Mouse (Mus musculus): ENCODE data around the gene Cmbl. TPM values are rescaled to one million over a fixed set of nuclear protein-coding genes. Genes with fewer than 3 reads are reported as not detected.

The Cmbl gene
- polyA plus RNA-seq, 1 experiment from 2014 or later: 9.1 TPM

Other genes with a start within 250 kb of the Cmbl start
- gene Ankrd33b, start 197.7 kb upstream of the Cmbl start, polyA plus RNA-seq (2014; fragmentation: Nextera tagmentation; extraction: Ambion mirVana): 0.65 and 1.3 TPM in 2 replicates
- 2.4 and 2.8 TPM in 2 replicates for gene Ropn1l, start 111.7 kb upstream of the Cmbl start, polyA plus RNA-seq (2014; fragmentation: Nextera tagmentation; extraction: Ambion mirVana)
- gene March6, start 34.3 kb upstream of the Cmbl start, polyA plus RNA-seq (2014; fragmentation: Nextera tagmentation; extraction: Ambion mirVana): 102 and 116 TPM in 2 replicates
- 521 and 542 TPM in 2 replicates for gene Cct5, start 36.4 kb downstream of the Cmbl start, polyA plus RNA-seq (2014; fragmentation: Nextera tagmentation; extraction: Ambion mirVana)
- gene Fam173b, start 36.5 kb downstream of the Cmbl start, polyA plus RNA-seq (2014; fragmentation: Nextera tagmentation; extraction: Ambion mirVana): 10.5 and 12.1 TPM in 2 replicates

All from hindbrain, embryonic 14.5 days (tissue).